Mouse (Mus musculus) CD4-positive, CD25-positive, alpha-beta regulatory T cell, adult 2 months (primary cell): ENCODE results near the gene Pcna.
"Not testable (repeated sequence)": the region's sequence is repeated elsewhere in the genome, so short reads cannot be mapped to it uniquely, and the experiment has no call there.

ENCODE experiments used
- DNase-seq: peaks from one replicate; pipeline ENCODE4 v3.0.0-alpha.2; 2012; ENCODE audit warnings: low read depth, low spot score

Pcna gene

GRCm38 (mm10) chr2:132276249-132276648 is 23.1 kb upstream of the Pcna start:
- DNase-seq = no peak

GRCm38 (mm10) chr2:132275527-132275926 is 22.4 kb upstream of the Pcna start:
- DNase-seq = peak; percentile 31

GRCm38 (mm10) chr2:132272694-132273389 is 19.7 kb upstream of the Pcna start:
- no peak for DNase-seq

- DNase-seq = no peak
Measured at GRCm38 (mm10) chr2:132270331-132270951, 17.3 kb upstream of the Pcna start.

GRCm38 (mm10) chr2:132269217-132269616 is 16.1 kb upstream of the Pcna start:
- DNase-seq = peak; percentile 36

GRCm38 (mm10) chr2:132266086-132266485 is 13.0 kb upstream of the Pcna start:
- no peak for DNase-seq

- peak; percentile 13 for DNase-seq
Measured at GRCm38 (mm10) chr2:132265196-132265595, 12.1 kb upstream of the Pcna start.

- DNase-seq = no peak
Measured at GRCm38 (mm10) chr2:132264266-132264710, 11.2 kb upstream of the Pcna start.

- DNase-seq = peak; percentile 78
Measured at GRCm38 (mm10) chr2:132263421-132264265, 10.5 kb upstream of the Pcna start.

- DNase-seq = peak; percentile 99
Measured at GRCm38 (mm10) chr2:132262879-132263398, 9.8 kb upstream of the Pcna start, which contains the start of gene Cds2. Gene Cds2 (plus strand): TSS chr2:132263148.

GRCm38 (mm10) chr2:132262175-132262574 is 9.1 kb upstream of the Pcna start:
- DNase-seq = no peak

GRCm38 (mm10) chr2:132260601-132261000 is 7.5 kb upstream of the Pcna start:
- DNase-seq = no peak

- DNase-seq = no peak
Measured at GRCm38 (mm10) chr2:132257350-132258068, 4.4 kb upstream of the Pcna start.

- no peak for DNase-seq
Measured at GRCm38 (mm10) chr2:132253603-132254002, 489 bp upstream of the Pcna start.

- DNase-seq = no peak
Measured at GRCm38 (mm10) chr2:132251911-132252310, 1.2 kb downstream of the Pcna start.

GRCm38 (mm10) chr2:132247539-132248313 is 5.4 kb downstream of the Pcna start, which contains the start of gene Tmem230:
Gene Tmem230 (minus strand): TSS chr2:132247807.
- peak; percentile 98 for DNase-seq

- DNase-seq = no peak
Measured at GRCm38 (mm10) chr2:132243370-132243769, 9.7 kb downstream of the Pcna start.

GRCm38 (mm10) chr2:132240457-132240856 is 12.7 kb downstream of the Pcna start:
- peak; percentile 59 for DNase-seq

- DNase-seq = not testable (repeated sequence)
Measured at GRCm38 (mm10) chr2:132239434-132239833, 13.7 kb downstream of the Pcna start.

- no peak for DNase-seq
Measured at GRCm38 (mm10) chr2:132235975-132236374, 17.1 kb downstream of the Pcna start.
